31 mouse cellular contexts compared by ENCODE assay signal in the genomic region with DNA sequence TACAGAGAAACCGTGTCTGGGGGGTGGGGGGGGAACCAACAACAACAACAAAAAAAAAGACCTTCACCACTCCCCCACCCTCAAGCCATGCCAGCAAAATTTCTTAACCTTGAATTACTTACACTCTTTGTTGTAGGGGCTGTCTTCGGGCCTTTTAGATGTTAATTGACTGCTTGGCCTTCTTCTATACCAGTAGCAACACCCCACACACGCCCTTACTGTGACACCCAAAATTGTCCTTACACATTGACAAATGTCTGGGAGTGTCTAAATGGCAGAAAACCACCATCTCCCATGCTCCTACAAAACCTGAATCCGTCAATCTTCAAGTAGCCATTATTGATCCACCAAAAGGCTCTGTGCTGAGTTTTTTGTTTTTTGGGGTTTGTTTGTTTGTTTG. TPM values are rescaled to one million over a fixed set of nuclear protein-coding genes. Genes with fewer than 3 reads are reported as not detected.
DNase-seq lines count a peak whose midpoint lies in the region; ATAC-seq lines count a peak whose summit lies in the region.
"Had no signal": no experiment of that assay in that cellular context is flagged by ENCODE, and none has a peak within 500 bp of the region (broad histone marks: within the 10 kb centered on the region; RNA-seq: fewer than 3 reads in every experiment).

No protein-coding gene starts in this region.

- no peak for DNase-seq in neural tube, embryonic 10.5 days (ENCODE audit: extremely low spot score, low spot score)
- DNase-seq in ES-CJ7 (ENCODE audit: low read depth, low spot score) (peak; percentile 66), R1 (ENCODE audit: low read depth, low spot score) (peak; percentile 77)
- no peak for DNase-seq in spleen, adult 18-20 months
- DNase-seq in lung, postnatal 25 days (ENCODE audit: low spot score): no peak
- DNase-seq: adrenal gland, adult 8-10 months; adrenal gland, postnatal 25 days; cerebellum, adult 11-12 months; cerebellum, adult 8-10 months; cerebellum, postnatal 36 days; embryo, embryonic 11 days; gastrocnemius, adult 2 months; gastrocnemius, postnatal 14 days; heart, adult 11 months; heart, postnatal 36 days had no signal

- no peak overlapping the region for H3K9ac ChIP-seq in neural tube, embryonic 14.5 days (replicated peaks; ENCODE audit: low read depth, low read length)
- H3K9ac ChIP-seq: forebrain, embryonic 13.5 days; hindbrain, embryonic 13.5 days had no signal

- peaks cover 13% of the 10 kb centered on the region for H3K4me1 ChIP-seq in neural tube, embryonic 14.5 days (ENCODE audit: control insufficient read depth, insufficient read depth, low read length)

- no peaks in the 10 kb centered on the region for H3K27me3 ChIP-seq in neural tube, embryonic 14.5 days (ENCODE audit: control insufficient read depth, insufficient read depth, low read length)
- H3K27me3 ChIP-seq: forebrain, embryonic 13.5 days; hindbrain, embryonic 13.5 days; Patski had no signal

- H3K9me3 ChIP-seq in neural tube, embryonic 14.5 days (ENCODE audit: control insufficient read depth, low read length): no peaks in the 10 kb centered on the region
- H3K9me3 ChIP-seq: forebrain, embryonic 10.5 days; forebrain, embryonic 13.5 days; hindbrain, embryonic 10.5 days; hindbrain, embryonic 13.5 days had no signal

- ATAC-seq in neural tube, embryonic 14.5 days (ENCODE audit: low read depth): no peak
- ATAC-seq: activated CD4-positive, CD25-positive, alpha-beta regulatory T cell, adult 4 months; CD4-positive, CD25-positive, alpha-beta regulatory T cell, adult 4 months; forebrain, embryonic 13.5 days; forebrain, embryonic 16.5 days; hindbrain, embryonic 16.5 days; intestine, embryonic 16.5 days; Patski had no signal

- WGBS in neural tube, embryonic 14.5 days: 80% methylated on average over 4 of the region's 4 CpGs

- H3K4me3 ChIP-seq in neural tube, embryonic 14.5 days (ENCODE audit: low read depth, low read length): no peak overlapping the region
- H3K4me3 ChIP-seq: forebrain, embryonic 10.5 days; forebrain, embryonic 13.5 days; gastrocnemius, adult 2 months; hindbrain, embryonic 10.5 days; hindbrain, embryonic 13.5 days had no signal

- no peaks in the 10 kb centered on the region for H3K36me3 ChIP-seq in neural tube, embryonic 14.5 days (ENCODE audit: control insufficient read depth, insufficient read depth, low read length)

- H3K27ac ChIP-seq in neural tube, embryonic 14.5 days (ENCODE audit: low read depth, low read length): peak overlapping the region; percentile 28; the same call in 1 of the 2 replicates
- H3K27ac ChIP-seq: forebrain, embryonic 10.5 days; forebrain, embryonic 13.5 days; gastrocnemius, adult 2 months; hindbrain, embryonic 10.5 days; hindbrain, embryonic 13.5 days had no signal

- no peak overlapping the region for H3K4me2 ChIP-seq in neural tube, embryonic 14.5 days (ENCODE audit: low read depth, low read length)
- H3K4me2 ChIP-seq: forebrain, embryonic 13.5 days; heart, embryonic 11.5 days; hindbrain, embryonic 13.5 days had no signal

RNA-seq across cellular contexts. Expression of a gene that starts 1.6 kb away (rescaled TPM):
- 67.2 and 94.0 TPM in 2 replicates for polyA plus RNA-seq in neural tube, embryonic 14.5 days (2014; fragmentation: Nextera tagmentation; extraction: Ambion mirVana)

RNA-seq across cellular contexts. Expression of a gene that starts 29.3 kb away (rescaled TPM):
- polyA plus RNA-seq in neural tube, embryonic 14.5 days (2014; fragmentation: Nextera tagmentation; extraction: Ambion mirVana): 10.0 and 10.5 TPM in 2 replicates

RNA-seq across cellular contexts. Expression of a gene that starts 30.7 kb away (rescaled TPM):
- polyA plus RNA-seq in neural tube, embryonic 14.5 days (2014; fragmentation: Nextera tagmentation; extraction: Ambion mirVana): 1,581 and 1,634 TPM in 2 replicates

RNA-seq across cellular contexts. Expression of a gene that starts 34.2 kb away (rescaled TPM):
- not detected in 2 replicates for polyA plus RNA-seq in neural tube, embryonic 14.5 days (2014; fragmentation: Nextera tagmentation; extraction: Ambion mirVana)
- polyA plus RNA-seq: Patski had no signal

RNA-seq across cellular contexts. Expression of a gene that starts 53.1 kb away (rescaled TPM):
- 0.64 TPM in 1 of 2 replicates, not detected in the other for polyA plus RNA-seq in neural tube, embryonic 14.5 days (2014; fragmentation: Nextera tagmentation; extraction: Ambion mirVana)
- polyA plus RNA-seq: activated CD4-positive, CD25-positive, alpha-beta regulatory T cell, adult 4 months; C2C12; CD4-positive, CD25-positive, alpha-beta regulatory T cell, adult 4 months; embryonic facial prominence, embryonic 11.5 days; embryonic facial prominence, embryonic 14.5 days; forebrain, embryonic 10.5 days; forebrain, embryonic 13.5 days; heart, embryonic 11.5 days; heart, embryonic 14.5 days; hindbrain, embryonic 13.5 days; intestine, embryonic 16.5 days; Patski had no signal

Comparison
In these comparisons a context has a peak if more than half of its experiments do, and no peak if none do; other contexts are left out.
1. DNase-seq: peak in ES-CJ7 (single experiment) and R1 (single experiment); none in neural tube, embryonic 10.5 days (single experiment), spleen, adult 18-20 months (0 of 2) and lung, postnatal 25 days (single experiment).